Mouse (Mus musculus) adipocyte (in vitro differentiated cells): ENCODE measurements around the gene Hist1h3h.

ENCODE experiments used
- DNase-seq: peaks from one replicate; pipeline ENCODE4 v3.0.0-alpha.2; 2016; ENCODE audit warnings: low spot score

Gene Hist1h3h

DNA sequence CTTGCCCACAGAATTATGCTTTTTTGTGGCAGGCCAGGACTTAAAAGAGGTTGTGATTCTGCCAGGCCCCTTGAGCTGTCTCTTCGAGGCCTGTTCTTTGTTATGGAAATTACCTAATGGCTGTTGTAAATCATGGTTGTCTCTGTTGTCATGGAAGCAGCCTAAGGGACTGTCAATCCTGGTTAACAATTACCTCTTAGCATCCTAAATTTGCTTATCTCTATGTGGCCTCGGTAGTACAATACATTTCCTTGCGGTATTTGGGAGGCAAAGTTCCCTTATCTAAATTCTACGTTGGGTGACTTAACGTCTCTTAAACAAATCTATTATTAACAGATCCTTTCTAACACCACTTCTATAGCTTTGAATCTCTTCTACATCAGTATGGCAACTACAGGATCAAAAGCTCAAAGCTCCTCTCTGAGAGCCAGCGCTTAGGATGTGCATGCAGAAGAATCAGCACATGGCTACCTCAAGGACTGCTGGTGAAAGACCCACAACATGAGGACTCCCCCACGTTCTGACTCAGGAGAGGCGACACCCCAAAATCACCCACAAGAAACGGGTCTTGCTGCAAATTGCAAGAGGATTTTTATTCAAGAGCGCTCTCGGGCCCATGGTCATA is 10.6 kb downstream of the Hist1h3h start:
- DNase-seq = no peak

DNA sequence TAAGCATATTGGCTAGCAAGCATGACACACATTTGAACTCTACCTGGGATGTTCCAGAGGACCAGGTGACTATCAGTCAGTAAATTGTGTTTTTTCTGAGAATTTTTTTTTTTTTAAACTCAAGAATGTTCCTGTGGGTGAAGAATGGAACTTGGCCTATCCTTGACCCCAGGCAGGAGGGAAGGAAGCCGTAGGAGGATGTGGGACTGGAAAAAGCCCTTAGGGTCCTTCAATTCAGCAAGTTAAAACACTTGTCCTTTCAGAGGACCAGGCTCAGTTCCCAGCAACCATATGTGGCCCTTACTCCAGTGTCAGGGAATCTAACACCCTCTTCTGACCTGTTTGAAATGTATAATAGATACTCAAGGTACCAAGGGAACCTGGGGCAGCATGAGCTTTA is 12.1 kb downstream of the Hist1h3h start:
- no peak for DNase-seq

DNA sequence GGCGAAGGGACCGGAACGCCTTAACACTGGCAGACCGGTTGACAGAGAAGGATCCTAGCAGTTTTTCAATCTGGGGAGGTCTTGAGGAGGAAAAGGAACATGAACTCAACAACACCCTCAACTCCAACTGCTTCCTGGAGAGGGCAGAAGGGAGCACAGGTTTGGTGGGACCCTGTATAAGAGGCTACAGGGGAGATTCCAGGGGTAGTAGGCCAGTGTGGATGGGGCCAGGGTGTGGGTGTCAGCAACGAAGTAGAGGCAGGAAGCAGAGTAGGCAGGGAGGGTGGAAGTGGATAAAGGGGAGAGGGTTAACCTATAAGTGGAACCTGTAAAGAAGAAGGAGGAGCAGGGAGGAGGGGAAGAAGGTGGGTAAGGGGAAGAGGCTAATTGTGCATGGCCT is 16.0 kb downstream of the Hist1h3h start:
- DNase-seq = no peak

DNA sequence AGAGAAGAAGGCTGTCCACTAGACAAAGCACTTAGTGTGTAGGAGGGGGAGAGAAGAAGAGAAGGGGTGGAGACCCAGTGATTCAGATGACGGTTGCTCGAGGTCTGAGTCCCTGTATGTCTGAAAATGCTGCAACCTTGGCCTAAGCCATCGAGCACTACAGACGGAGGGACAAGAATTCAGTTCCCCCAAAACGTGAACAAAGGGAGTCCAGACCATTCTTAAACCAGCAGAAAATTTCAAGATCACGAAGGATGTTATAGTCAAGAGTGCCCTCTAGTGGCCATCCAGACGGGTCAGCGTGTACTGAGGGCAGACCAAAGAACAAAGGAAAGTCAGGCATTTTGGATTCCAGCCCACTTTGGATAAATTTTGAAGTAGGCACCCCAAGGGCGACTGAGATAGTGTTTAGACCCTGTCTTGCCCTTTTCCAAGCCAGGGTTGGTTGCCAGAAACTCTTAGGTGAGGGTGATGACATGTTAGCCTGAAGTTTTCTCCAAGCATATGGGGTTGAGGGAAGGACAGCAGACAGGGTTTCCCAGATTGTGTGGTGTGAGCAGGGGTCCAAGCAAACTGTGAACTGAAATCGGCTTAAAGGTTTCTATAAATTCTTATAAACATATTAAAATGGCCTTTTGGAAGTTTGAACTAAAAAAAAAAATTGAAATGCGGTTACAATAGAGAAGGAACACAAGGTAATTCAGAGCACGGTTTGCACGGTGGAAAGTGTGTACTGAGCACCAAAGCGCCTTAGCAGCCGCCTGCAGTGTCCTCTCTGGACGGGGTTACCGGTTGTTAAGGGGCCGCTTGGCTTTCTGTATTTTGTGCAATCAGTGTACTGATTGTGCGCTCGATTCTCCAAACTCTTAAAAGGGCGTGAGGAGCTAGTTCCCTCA is 16.8 kb downstream of the Hist1h3h start:
- peak; percentile 89 for DNase-seq

DNA sequence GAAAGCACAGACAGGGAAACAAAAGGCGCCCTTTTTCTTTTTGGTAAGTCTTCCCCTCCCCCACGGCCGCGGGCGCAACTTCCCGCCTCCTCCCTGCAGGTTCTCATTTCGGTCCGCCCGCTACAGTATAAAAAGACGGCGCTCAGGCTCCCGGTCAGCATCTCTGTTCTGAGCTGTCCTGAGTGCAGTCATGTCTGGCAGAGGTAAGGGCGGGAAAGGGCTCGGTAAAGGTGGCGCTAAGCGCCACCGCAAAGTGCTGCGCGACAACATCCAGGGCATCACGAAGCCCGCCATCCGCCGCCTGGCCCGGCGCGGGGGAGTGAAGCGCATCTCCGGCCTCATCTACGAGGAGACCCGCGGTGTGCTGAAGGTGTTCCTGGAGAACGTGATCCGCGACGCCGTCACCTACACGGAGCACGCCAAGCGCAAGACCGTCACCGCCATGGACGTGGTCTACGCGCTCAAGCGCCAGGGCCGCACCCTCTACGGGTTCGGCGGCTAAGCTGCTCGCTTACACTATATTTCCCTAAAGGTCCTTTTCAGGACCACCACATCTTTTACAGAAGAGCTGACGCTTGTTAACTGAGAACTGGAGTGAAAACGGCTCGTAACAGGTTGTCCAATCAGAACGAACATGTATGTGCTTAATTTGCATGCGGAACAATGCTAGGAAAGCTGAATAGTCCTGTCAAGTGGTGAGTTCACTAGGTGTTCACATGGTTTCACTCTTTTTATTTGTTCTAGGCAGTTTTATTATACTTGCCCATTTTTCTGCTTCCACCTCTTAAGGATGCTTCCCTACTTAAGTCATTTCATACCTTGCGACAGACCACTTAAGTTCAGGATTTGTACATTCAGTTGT is 17.7 kb downstream of the Hist1h3h start, which contains the start of gene Hist1h4j:
Gene Hist1h4j, plus strand, starts transcription at position 159 of the 862 bp plus-strand sequence.
- peak; percentile 79 for DNase-seq

DNA sequence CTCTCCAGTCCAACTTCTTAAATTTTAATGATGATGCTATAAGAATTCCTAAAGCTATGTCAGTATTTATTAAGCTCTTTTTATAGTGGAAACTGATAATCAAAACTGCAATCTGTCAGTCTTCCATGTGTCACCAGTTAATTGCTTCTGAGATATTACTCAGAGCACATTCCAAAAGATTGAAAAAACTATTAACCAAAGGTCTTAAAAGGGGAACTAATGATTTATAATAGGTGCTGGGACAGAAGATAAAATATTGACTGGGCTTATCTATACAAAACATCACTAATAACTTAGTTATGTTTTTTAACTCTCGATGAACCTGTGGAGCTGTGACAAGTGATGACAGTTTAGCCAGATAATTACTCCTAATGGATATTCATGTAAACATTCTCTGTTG is 27.5 kb downstream of the Hist1h3h start:
- no peak for DNase-seq

DNA sequence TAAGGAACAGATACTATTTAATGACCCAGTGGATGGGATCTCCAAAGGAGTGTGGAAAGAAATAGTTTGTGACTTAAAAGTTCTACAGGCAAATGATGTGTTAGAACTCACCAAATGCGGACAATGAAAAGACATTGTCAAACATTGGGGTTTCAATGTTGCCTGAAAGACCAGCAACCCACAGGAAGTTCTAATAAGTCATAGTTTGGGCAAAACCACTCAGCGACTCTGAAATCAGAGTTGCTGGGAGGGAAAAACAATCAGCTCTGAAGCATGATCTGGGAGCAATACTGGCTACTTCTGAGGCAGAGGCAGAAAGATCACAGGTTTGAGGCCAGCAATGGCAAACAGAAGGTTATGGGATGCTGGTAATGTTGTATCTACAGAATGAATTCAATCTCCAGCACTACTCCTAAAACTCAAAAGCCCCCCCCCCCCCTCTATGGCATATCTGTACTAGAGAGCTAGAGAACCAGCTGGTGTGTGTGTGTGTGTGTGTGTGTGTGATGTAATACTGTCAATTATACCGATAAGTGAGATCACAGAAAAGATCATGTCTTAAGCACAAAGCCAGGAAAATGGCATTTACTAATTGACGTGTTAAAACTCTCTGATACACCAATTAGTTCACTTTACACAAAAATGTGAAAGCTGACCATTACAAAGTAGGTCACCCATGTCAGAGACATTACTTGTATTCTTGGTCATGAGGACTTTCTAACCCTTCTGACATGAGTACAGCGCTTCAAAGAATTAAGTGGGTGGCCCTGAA is 32.1 kb downstream of the Hist1h3h start:
- DNase-seq = no peak

DNA sequence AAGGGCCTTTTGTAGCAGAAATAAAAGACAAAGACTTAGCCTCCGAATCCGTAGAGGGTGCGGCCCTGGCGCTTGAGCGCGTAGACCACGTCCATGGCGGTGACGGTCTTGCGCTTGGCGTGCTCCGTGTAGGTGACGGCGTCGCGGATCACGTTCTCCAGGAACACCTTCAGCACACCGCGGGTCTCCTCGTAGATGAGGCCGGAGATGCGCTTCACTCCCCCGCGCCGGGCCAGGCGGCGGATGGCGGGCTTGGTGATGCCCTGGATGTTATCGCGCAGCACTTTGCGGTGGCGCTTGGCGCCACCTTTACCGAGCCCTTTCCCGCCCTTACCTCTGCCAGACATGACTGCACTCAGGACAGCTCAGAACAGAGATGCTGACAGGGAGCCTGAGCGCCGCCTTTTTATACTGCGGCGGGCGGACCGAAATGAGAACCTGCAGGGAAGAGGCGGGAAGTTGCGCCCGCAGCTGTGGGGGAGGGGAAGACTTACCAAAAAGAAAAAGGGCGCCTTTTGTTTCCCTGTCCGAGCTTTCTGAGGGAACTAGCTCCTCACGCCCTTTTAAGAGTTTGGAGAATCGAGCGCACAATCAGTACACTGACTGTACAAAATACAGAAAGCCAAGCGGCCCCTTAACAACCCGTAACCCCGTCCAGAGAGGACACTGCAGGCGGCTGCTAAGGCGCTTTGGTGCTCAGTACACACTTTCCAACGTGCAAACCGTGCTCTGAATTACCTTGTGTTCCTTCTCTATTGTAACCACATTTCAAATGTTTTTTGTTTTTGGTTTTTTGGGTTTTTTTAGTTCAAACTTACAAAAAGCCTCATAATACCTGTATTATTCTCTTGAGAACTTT is 32.9 kb downstream of the Hist1h3h start, which contains the start of gene Hist1h4k:
Gene Hist1h4k, minus strand, starts transcription at position 347 of the 859 bp plus-strand sequence.
- peak; percentile 81 for DNase-seq

DNA sequence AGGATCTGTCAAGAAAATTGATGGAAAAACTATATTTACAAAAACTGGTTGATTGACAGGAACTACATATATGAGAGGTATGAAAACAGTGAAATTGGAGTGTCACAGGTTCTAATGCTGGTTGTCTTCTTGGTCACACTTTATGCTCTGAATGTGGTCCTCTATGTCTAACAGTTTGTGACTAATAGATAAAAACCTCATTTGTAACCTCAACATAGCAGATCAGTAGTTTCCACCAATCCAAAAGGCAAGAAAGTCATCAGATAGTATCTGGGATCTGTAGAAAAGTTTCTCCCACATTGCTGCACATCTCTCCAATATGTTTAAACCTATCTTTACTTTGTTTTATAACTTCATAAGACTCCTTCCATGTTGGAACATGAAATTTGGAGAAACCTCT is 34.0 kb downstream of the Hist1h3h start:
- DNase-seq = no peak

DNA sequence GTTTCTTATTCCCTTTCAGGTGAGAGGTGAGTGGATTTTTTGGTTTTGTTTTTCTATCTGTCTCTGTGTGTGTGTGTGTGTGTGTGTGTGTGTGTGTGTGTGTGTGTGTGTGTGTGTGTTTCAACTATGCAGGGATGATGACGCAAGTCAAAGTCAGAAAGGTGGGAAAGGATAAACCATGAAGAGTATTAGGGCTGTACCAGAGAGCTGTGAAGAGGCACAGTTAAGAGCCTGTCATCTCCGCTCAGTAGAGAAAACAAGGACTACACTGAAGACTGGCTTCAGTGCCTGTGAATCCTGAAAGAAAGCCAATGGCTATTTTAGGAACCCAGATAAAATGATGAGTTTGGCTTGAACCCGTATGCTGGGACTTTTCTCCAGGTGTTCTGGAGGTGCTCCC is 34.4 kb downstream of the Hist1h3h start:
- DNase-seq = no peak

DNA sequence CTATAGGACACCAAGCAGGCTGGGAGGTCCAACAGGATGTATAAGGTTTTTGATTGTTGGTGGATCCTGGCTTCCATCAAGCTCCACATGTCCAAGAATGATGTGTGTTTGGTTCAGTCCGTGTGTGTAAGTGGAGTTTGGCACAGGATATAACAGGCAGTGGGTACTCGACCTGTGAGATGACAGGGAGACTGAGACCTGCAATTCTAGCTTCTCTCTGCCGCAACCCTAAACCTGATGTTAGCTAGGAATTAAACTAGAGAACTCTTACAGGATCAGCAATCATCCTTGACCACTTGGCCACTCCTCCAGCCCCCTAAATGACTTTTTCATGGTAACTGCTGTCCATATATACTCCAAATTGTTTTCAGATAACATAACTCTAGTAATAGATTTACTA is 34.9 kb downstream of the Hist1h3h start:
- no peak for DNase-seq

DNA sequence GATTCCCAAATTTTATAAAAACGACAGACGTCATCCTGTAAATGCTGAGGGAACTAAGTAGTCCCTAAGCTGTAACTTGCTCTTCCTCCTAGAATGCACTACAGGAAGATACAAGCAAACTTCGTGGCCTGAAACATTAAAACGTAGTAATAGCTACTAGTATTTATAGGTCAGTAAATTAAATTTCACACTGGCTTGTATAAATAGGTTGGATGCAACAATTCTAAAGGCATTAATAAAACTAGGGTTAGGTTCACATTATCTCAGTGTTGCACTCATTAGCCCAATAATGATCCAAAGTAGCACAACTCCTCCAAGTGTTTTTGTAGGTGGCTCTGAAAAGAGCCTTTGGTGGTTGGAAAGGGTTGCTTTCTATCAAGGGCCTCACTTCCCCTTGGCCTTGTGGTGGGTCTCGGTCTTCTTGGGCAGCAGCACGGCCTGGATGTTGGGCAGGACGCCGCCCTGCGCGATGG is 35.6 kb downstream of the Hist1h3h start:
- DNase-seq = no peak

DNA sequence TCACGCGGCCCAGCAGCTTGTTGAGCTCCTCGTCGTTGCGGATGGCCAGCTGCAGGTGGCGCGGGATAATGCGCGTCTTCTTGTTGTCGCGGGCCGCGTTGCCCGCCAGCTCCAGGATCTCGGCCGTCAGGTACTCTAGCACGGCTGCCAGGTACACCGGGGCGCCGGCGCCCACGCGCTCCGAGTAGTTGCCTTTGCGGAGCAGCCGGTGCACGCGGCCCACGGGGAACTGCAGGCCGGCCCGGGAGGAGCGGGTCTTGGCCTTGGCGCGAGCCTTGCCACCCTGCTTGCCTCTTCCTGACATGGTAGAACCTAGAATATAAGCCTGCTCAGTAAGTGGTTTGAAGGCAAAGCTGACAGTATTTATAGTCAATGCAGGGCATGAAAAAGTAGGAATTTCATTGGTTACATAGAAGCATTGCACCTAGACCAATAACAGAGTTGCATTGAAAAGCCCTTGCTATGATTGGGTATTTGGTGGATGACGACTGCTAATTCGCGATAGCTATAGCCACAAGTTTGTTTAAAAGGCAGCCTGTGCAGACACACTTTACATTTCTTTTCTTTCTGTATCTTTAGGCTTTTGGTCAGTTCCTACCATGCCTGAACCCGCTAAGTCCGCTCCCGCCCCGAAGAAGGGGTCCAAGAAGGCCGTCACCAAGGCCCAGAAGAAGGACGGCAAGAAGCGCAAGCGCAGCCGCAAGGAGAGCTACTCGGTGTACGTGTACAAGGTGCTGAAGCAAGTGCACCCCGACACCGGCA is 36.2 kb downstream of the Hist1h3h start, which contains the start of the genes Hist1h2ak and Hist1h2bn:
Gene Hist1h2ak, minus strand, starts transcription at position 304 of the 762 bp plus-strand sequence.
Gene Hist1h2bn, plus strand, starts transcription at position 600 of the 762 bp plus-strand sequence.
- peak; percentile 89 for DNase-seq

DNA sequence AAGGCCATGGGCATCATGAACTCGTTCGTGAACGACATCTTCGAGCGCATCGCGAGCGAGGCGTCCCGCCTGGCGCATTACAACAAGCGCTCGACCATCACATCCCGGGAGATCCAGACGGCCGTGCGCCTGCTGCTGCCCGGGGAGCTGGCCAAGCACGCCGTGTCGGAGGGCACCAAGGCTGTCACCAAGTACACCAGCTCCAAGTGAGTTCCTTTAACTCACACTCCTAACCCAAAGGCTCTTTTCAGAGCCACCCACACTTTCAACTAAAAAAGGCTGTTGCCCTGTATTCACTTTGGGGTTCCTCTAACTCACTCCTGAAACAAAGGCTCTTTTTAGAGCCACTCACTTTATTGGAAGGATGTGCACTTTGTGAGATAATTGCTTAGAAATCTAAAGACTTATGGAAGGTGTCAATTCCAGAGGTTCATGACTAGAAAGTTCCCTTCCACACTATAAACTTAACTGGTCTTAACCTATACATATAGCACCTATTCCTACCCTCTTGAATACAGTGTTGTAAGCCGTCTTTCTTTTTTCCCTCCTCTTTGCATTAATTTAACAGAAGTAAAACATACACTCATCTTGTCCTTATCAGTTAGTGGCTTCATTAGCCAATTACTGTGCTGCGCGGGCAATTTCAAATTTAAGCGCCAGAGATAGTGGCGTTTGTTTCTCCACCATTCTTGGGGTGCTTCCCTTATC is 37.0 kb downstream of the Hist1h3h start:
- peak; percentile 38 for DNase-seq

DNA sequence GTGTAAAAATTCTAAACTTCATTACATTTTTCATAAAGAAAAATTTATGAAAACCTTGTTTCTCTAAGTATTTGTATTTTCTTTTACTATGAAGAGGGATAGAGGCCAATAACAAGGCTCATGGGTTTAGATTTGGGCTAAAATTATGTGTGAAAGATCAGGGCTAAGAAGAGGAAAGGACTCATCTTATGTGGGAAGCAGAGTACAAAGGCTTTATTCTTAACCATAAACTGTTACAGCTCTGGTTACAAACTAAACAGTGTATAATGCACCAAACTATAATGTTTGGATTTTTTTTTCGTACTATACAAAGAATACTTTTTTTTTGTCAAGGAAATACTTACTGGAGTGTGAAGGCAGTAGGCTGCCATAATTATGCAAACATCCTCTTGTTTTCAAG is 38.2 kb downstream of the Hist1h3h start:
- no peak for DNase-seq
